Mouse (Mus musculus) left cerebral cortex, adult 2 months (tissue): ENCODE results near the gene Gabrb3. TPM values are rescaled to one million over a fixed set of nuclear protein-coding genes. Genes with fewer than 3 reads are reported as not detected.

Experiments
- DNase-seq, 2 experiments: peaks; one replicate each; pipeline ENCODE4 v3.0.0; 2021 to 2022; ENCODE audit warnings: low spot score in 2 of 2, mixed read lengths in 1 of 2; ENCODE audit errors: extremely low spot score in 1 of 2
- H3K27ac ChIP-seq: fragments of 200-600 bp; 2 replicates; pipeline ENCODE4 v1.8.1; 2022
- H3K4me3 ChIP-seq: fragments of 200-600 bp; 2 replicates; pipeline ENCODE4 v1.8.1; 2022
- CTCF ChIP-seq: fragments of 200-600 bp; IDR thresholded peaks from 2 replicates; pipeline ENCODE4 v1.8.1; 2022; ENCODE audit warnings: antibody characterized with exemption, mild to moderate bottlenecking, moderate library complexity
- intact Hi-C: fragments of 180-260 bp; cut with DNase I; formaldehyde crosslinking; loops from one replicate; pipeline ENCODE4 v1.15.1; 2025
- total RNA-seq, 2 experiments: library from RNA; stranded (reverse); gene quantifications; 2 replicates each; pipeline ENCODE4 v1.2.3; 2021

Gabrb3 gene
- total RNA-seq, 2 experiments from 2014 or later, result 219 to 226 TPM

DNA sequence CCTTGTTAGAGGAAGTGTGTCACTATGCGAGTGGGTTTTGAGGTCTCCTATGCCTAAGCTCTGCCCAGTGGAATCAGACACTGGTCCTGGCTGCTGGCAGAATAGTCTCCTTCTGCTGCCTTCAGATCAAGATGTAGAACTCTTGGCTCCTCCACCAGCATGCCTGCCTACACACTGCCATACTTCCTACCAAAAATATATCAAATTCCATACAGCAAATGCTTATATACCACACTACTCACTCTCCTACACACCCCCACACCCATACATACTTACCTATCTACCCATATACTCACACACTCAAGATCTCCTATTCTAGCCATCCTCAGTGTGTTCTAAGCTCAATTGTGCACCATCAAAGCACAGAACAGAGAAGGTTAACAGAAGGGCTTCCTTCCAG lies 51.8 kb downstream of the Gabrb3 start:
- no peak overlapping the region for H3K4me3 ChIP-seq
- TF ChIP-seq CTCF, result no peak
- intact Hi-C loops, result loop anchor here (5.0 kb wide), 2 partner anchors 84 to 1014 kb away; partner anchors contain the start of gene Gabrg3

GRCm38 (mm10) chr7:57473811-57474525 lies 54.5 kb downstream of the Gabrb3 start:
- peak; percentile 66 to 67 for DNase-seq
- H3K4me3 ChIP-seq, result no peak overlapping the region
- no peak overlapping the region for H3K27ac ChIP-seq
- peak; percentile 82 for TF ChIP-seq CTCF
- intact Hi-C loops, result loop anchor here (1.0 to 5.0 kb wide), 4 partner anchors 87 to 1183 kb away; partner anchors contain the start of gene Gabrg3

More for the DNA sequence above, 51.8 kb downstream of the Gabrb3 start:
- H3K27ac ChIP-seq, result no peak overlapping the region
- DNase-seq, result no peak

GRCm38 (mm10) chr7:57482896-57483295 lies 63.4 kb downstream of the Gabrb3 start:
- H3K27ac ChIP-seq, result no peak overlapping the region
- TF ChIP-seq CTCF, result peak; percentile 53
- intact Hi-C loops, result loop anchor here (5.0 kb wide), 1 partner anchor 1246 kb away; the partner anchor contains the start of gene Oca2
- DNase-seq, result no peak
- no peak overlapping the region for H3K4me3 ChIP-seq

- no peak for TF ChIP-seq CTCF
- intact Hi-C loops, result no loop called here
- no peak for DNase-seq
- Histone ChIP-seq H3K4me3 (no peak overlapping the region), H3K27ac (no peak overlapping the region)
Observed at GRCm38 (mm10) chr7:57486907-57487306, 67.4 kb downstream of the Gabrb3 start.

GRCm38 (mm10) chr7:57491795-57492194 lies 72.3 kb downstream of the Gabrb3 start:
- peak in 1 of 2 experiments; percentile 16 for DNase-seq
- intact Hi-C loops, result no loop called here
- TF ChIP-seq CTCF, result no peak
- 0 out of 2 replicates have a peak overlapping the region, but pooled peaks have one; percentile 9 for H3K27ac ChIP-seq
- H3K4me3 ChIP-seq, result no peak overlapping the region

DNA sequence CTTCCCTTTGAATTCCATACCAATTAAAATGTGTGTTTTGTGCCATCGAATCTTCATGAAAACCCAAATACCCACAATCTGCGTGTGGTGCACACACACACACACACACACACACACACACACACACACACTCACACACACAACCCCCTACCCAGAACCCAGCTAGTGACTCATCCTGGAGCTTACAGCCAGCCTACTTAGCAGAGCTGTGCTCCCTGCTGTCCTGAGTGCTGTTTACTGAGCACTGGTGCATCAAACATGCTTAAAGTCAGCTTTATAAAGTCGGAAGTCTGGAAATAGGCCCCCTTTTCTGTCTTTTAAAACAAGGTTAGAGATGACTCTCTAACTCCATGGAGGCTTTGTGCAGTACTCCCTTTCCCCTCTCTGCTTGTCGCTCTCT lies 83.3 kb downstream of the Gabrb3 start:
- TF ChIP-seq CTCF, result no peak
- Histone ChIP-seq H3K4me3 (no peak overlapping the region), H3K27ac (no peak overlapping the region)
- intact Hi-C loops, result loop anchor here (10.0 kb wide), 1 partner anchor 1722 kb away; the partner anchor contains the start of gene Ube3a
- no peak for DNase-seq

- Histone ChIP-seq H3K4me3 (peak overlapping the region; percentile 62), H3K27ac (peak overlapping the region; percentile 72)
- peak; percentile 43 to 46 for DNase-seq
- no peak for TF ChIP-seq CTCF
- intact Hi-C loops, result loop anchor here (10.0 kb wide), 1 partner anchor 1716 kb away; the partner anchor contains the start of gene Ube3a
Observed at GRCm38 (mm10) chr7:57508860-57509632, 89.6 kb downstream of the Gabrb3 start.

GRCm38 (mm10) chr7:57509681-57510141 lies 90.2 kb downstream of the Gabrb3 start, which contains the start of gene Gabra5:
TSS of gene Gabra5 (minus strand) at chr7:57510059.
- peak; percentile 70 to 75 for DNase-seq
- TF ChIP-seq CTCF, result peak; percentile 60
- Histone ChIP-seq H3K27ac (peak within 1 kb of the TSS; percentile 72), H3K4me3 (peak within 1 kb of the TSS; percentile 62)
- intact Hi-C loops, result loop anchor here (1.0 to 10.0 kb wide), 7 partner anchors 275 to 1715 kb away; partner anchors contain the start of gene Ube3a

DNA sequence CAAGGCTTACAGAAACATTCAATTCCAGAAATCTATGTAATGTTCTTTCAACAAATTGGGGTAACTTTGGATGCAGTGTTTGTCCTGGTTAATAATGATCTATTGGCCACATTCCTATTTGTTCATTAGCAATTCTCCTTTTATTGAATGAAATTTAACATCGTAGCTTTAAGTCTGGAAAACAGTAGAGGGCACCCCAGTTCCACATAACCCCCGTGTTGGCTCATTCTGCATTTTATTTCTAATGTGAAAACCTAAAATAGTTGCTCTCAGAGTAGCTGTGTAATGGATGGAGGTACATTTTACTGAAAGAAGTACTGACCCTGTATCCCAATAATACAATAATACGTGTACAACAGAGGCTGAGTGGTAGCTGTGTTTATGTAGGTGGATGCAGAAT lies 93.5 kb downstream of the Gabrb3 start:
- TF ChIP-seq CTCF, result peak; percentile 70
- DNase-seq, result peak; percentile 41 to 56
- Histone ChIP-seq H3K4me3 (no peak overlapping the region), H3K27ac (no peak overlapping the region)
- intact Hi-C loops, result loop anchor here (10.0 kb wide), 5 partner anchors 272 to 1232 kb away; no protein-coding TSS in a partner anchor

DNA sequence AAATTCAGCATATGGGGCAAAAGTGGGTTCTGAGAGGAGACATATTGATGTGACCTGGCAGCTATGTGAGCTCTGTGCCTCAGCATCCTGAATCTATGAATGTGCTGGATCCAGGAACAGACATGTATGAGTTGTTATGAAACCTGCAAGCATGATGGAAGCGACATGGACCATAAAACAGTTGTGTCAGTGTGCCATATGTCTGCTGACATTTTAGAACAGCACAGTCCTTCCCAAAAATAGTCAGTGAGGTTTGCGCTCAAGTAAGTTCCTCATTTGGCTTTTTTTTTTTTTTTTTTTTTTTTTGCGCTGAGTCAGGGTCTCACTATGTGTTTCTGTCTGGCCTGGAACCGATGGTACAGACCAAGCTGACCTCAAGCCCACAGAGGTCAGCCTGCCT lies 110.0 kb downstream of the Gabrb3 start:
- no peak for DNase-seq
- no peak overlapping the region for H3K27ac ChIP-seq

GRCm38 (mm10) chr7:57529954-57530353 lies 110.5 kb downstream of the Gabrb3 start:
- intact Hi-C loops, result no loop called here
- Histone ChIP-seq H3K27ac (no peak overlapping the region), H3K4me3 (no peak overlapping the region)
- DNase-seq, result no peak
- TF ChIP-seq CTCF, result no peak

More for the DNA sequence above, 110.0 kb downstream of the Gabrb3 start:
- intact Hi-C loops, result no loop called here
- TF ChIP-seq CTCF, result no peak
- no peak overlapping the region for H3K4me3 ChIP-seq
